Mouse (Mus musculus): ENCODE data around the gene Ccs. TPM values are rescaled to one million over a fixed set of nuclear protein-coding genes. Genes with fewer than 3 reads are reported as not detected.
"Not testable (repeated sequence)": the region's sequence is repeated elsewhere in the genome, so short reads cannot be mapped to it uniquely, and the experiment has no call there.

Ccs gene
- polyA plus RNA-seq, 1 experiment from 2014 or later, result 56.4 TPM

DNA sequence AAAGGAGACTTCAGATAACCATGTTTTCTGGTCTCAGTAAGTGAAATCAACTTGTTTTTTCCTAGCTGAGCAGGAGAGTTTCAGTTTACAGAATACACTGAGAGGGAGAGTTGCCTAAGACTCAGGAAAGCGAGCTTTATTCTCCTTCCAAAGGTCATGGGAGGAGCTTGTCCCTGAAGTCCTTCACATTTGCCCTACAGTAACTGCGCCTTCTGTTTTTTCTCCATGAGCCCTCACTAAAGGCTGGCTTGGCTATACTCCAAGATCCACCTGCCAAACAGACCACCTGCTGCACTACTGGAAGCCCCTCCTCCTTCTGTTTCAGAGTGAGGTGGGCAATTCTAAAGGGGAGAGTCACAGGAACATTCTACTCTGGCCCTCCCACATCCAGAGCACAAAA is 3.0 kb downstream of the Ccs start:
- H3K9me3 ChIP-seq, result no peaks in the 10 kb centered on the region
- ATAC-seq (ENCODE audit: insufficient number of reproducible peaks, insufficient read depth, low FRiP score, low TSS enrichment, low read depth), result no peak
- no peak overlapping the region for H3K9ac ChIP-seq (replicated peaks)
- WGBS, result 77% methylated on average over 2 of the region's 2 CpGs
- no peak overlapping the region for H3K4me3 ChIP-seq (replicated peaks)
- peaks cover 18% of the 10 kb centered on the region for H3K27me3 ChIP-seq
- H3K27ac ChIP-seq, result no peak overlapping the region
- H3K4me1 ChIP-seq (replicated peaks), result peaks cover 14% of the 10 kb centered on the region
- peaks cover 19% of the 10 kb centered on the region for H3K36me3 ChIP-seq
- no peak overlapping the region for H3K4me2 ChIP-seq

- H3K4me1 ChIP-seq (replicated peaks), result peaks cover 11% of the 10 kb centered on the region
- no peak overlapping the region for H3K27ac ChIP-seq
- ATAC-seq (ENCODE audit: insufficient number of reproducible peaks, insufficient read depth, low FRiP score, low TSS enrichment, low read depth), result no peak
- no peaks in the 10 kb centered on the region for H3K9me3 ChIP-seq
- peaks cover 31% of the 10 kb centered on the region for H3K36me3 ChIP-seq
- no peak overlapping the region for H3K9ac ChIP-seq (replicated peaks)
- H3K4me2 ChIP-seq, result no peak overlapping the region
- 79% methylated on average over 8 of the region's 8 CpGs for WGBS
- no peak overlapping the region for H3K4me3 ChIP-seq (replicated peaks)
- H3K27me3 ChIP-seq, result no peaks in the 10 kb centered on the region
Measured at GRCm38 (mm10) chr19:4833977-4834376, 5.2 kb downstream of the Ccs start.

- ATAC-seq (ENCODE audit: insufficient number of reproducible peaks, insufficient read depth, low FRiP score, low TSS enrichment, low read depth), result no peak
- peaks cover 3% of the 10 kb centered on the region; the same call in 1 of the 2 replicates for H3K4me1 ChIP-seq (replicated peaks)
- H3K36me3 ChIP-seq, result peaks cover 53% of the 10 kb centered on the region
- H3K9ac ChIP-seq (replicated peaks), result no peak overlapping the region
- 62% methylated on average over 7 of the region's 7 CpGs for WGBS
- H3K27ac ChIP-seq, result no peak overlapping the region
- no peak overlapping the region for H3K4me3 ChIP-seq (replicated peaks)
- no peak overlapping the region for H3K4me2 ChIP-seq
- no peaks in the 10 kb centered on the region for H3K9me3 ChIP-seq
- H3K27me3 ChIP-seq, result no peaks in the 10 kb centered on the region
Measured at GRCm38 (mm10) chr19:4829156-4829555, 10.0 kb downstream of the Ccs start.

DNA sequence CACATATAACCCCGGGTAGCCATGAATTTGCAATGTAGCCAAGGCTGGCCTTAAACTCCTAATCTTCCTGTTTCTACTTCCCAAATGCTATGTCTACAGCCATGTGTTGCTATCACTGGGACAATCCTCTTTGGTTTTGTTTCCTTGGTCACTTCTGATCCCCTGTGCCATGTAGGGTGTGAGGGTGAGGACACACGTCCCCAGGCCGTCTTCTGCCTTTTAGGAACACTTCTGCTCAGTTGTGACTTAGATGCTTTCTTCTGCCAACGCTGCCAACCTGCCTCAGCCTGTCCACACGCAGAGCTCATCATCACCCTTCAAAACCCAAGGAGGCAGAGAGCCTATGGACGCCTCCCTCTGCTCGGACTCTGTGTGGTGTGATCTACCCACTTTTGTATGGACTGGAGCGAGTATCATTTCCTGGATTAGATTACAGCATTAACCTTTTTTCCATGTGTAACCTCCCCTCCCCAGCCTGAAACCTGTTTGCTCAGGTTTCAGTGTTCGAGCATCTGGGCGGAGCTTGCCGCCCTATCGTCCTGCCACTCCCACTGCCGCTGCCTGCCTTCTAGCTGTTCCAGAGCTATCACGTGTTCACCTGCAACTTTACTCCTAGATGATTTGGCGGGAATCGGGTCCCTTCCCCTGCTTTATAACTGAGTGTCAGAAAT is 10.6 kb downstream of the Ccs start:
- Histone ChIP-seq H3K27ac (no peak overlapping the region), H3K9ac (replicated peaks) (no peak overlapping the region), H3K9me3 (no peaks in the 10 kb centered on the region), H3K4me2 (no peak overlapping the region), H3K4me1 (replicated peaks) (peaks cover 3% of the 10 kb centered on the region; the same call in 1 of the 2 replicates), H3K4me3 (replicated peaks) (no peak overlapping the region), H3K36me3 (peaks cover 56% of the 10 kb centered on the region), H3K27me3 (no peaks in the 10 kb centered on the region)
- WGBS, result 50% methylated on average over 16 of the region's 16 CpGs
- ATAC-seq (ENCODE audit: insufficient number of reproducible peaks, insufficient read depth, low FRiP score, low TSS enrichment, low read depth), result no peak

DNA sequence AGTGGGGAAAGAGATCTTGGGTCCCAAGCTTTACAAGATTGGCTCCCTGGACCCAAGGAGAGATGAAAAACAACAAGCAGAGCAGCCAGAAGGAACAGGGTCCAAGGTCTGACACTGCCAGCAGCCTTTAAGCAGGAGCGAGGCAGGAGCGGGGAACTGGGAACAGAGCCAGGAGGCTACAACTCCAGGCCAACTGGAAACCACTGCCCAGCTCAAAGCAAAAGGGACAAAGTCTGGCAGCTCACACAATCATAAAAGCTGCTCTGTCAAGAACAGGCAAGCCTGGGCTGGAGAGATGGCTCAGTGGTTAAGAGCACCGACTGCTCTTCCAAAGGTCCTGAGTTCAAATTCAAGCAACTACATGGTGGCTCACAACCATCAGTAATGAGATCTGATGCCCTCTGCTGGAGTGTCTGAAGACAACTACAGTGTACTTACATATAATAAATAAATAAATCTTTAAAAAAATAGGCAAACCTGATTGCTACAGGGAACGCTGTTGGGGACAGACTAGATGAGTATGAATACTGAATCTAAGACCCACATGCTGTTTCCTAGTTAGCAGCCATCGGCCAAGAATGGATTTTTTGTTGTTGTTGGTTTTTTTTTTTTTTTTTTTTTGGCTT is 18.3 kb downstream of the Ccs start:
- no peak overlapping the region for H3K4me2 ChIP-seq
- peaks cover 19% of the 10 kb centered on the region for H3K36me3 ChIP-seq
- H3K27ac ChIP-seq, result no peak overlapping the region
- no peak overlapping the region for H3K4me3 ChIP-seq (replicated peaks)
- H3K9ac ChIP-seq (replicated peaks), result no peak overlapping the region
- 84% methylated on average over 5 of the region's 5 CpGs for WGBS
- H3K9me3 ChIP-seq, result no peaks in the 10 kb centered on the region
- no peaks in the 10 kb centered on the region for H3K4me1 ChIP-seq (replicated peaks)
- ATAC-seq (ENCODE audit: insufficient number of reproducible peaks, insufficient read depth, low FRiP score, low TSS enrichment, low read depth), result no peak
- H3K27me3 ChIP-seq, result no peaks in the 10 kb centered on the region

DNA sequence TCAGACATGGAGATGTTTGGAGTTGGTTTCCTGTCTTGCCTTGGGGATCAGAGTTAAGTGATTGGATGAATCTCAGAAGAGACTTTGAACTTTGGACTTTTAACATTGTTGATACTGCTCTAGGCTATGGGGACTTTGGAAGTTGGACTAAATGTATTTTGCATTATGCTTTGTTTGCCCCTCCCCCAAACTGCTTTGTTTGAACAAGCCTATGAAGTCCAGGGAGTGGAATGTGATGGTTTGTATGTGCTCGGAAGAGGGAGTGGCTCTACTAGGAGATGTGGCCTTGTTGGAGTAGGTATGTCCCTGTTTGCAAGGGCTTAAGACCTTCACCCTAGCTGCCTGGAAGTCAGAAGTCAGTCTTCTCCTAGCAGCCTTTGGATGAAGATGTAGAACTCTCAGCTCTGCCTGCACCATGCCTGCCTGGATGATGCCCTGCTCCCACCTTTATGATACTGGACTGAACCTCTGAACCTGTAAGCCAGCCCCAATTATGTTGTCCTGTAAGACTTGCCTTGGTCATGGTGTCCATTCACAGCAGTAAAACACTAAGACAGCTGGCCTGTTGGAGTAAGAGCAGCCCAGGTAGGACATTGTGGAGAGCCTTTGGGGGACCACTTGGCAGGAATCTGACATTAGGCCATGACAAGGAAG is 21.8 kb downstream of the Ccs start:
- Histone ChIP-seq H3K27ac (no peak overlapping the region), H3K4me3 (replicated peaks) (no peak overlapping the region), H3K9ac (replicated peaks) (no peak overlapping the region), H3K27me3 (no peaks in the 10 kb centered on the region), H3K4me1 (replicated peaks) (no peaks in the 10 kb centered on the region), H3K36me3 (no peaks in the 10 kb centered on the region), H3K9me3 (no peaks in the 10 kb centered on the region), H3K4me2 (no peak overlapping the region)
- no peak for ATAC-seq (ENCODE audit: insufficient number of reproducible peaks, insufficient read depth, low FRiP score, low TSS enrichment, low read depth)
- 67% methylated on average over 1 of the region's 1 CpGs for WGBS

GRCm38 (mm10) chr19:4813015-4813414 is 26.1 kb downstream of the Ccs start:
- H3K36me3 ChIP-seq, result no peaks in the 10 kb centered on the region

DNA sequence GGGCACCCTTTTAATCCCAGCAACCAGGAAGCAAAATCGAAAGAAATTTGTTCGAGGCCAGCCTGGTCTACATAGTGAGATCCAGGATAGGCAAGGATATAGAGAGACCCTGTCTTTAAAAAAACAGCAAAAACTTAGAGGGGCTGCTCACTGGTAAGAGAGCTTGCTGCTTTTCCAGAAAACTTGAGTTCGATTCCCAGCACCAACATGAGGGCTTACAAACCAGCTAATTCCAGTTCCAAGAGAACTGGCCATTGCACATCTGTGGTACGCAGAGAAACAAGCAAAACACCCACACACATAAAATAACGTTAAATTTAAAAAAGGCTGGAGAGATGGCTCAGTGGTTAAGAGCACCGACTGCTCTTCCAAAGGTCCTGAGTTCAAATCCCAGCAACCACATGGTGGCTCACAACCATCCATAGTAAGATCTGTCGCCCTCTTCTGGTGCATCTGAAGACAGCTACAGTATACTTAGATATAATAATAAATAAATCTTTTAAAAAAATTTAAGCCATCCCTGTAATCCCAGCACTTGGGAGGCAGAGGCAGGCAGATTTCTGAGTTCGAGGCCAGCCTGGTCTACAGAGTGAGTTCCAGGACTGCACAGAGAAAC is 26.7 kb downstream of the Ccs start:
- peak overlapping the region; percentile 95; the same call in 1 of the 2 replicates for H3K27ac ChIP-seq
- peaks cover 24% of the 10 kb centered on the region for H3K4me1 ChIP-seq (replicated peaks)
- peak overlapping the region; percentile 91 for H3K4me2 ChIP-seq
- peak overlapping the region; percentile 85 for H3K4me3 ChIP-seq (replicated peaks)
- H3K9ac ChIP-seq (replicated peaks), result peak overlapping the region; percentile 84
- H3K9me3 ChIP-seq; ATAC-seq (ENCODE audit: insufficient number of reproducible peaks, insufficient read depth, low FRiP score, low TSS enrichment, low read depth); H3K27me3 ChIP-seq; H3K36me3 ChIP-seq: not testable (repeated sequence)
- WGBS, result 78% methylated on average over 8 of the region's 8 CpGs

More at GRCm38 (mm10) chr19:4813015-4813414, 26.1 kb downstream of the Ccs start:
- H3K4me3 ChIP-seq (replicated peaks), result no peak overlapping the region
- peaks cover 19% of the 10 kb centered on the region for H3K4me1 ChIP-seq (replicated peaks)
- H3K27me3 ChIP-seq, result no peaks in the 10 kb centered on the region
- H3K9me3 ChIP-seq, result no peaks in the 10 kb centered on the region
- no peak overlapping the region for H3K27ac ChIP-seq
- WGBS, result 83% methylated on average over 6 of the region's 6 CpGs
- no peak overlapping the region for H3K9ac ChIP-seq (replicated peaks)
- ATAC-seq (ENCODE audit: insufficient number of reproducible peaks, insufficient read depth, low FRiP score, low TSS enrichment, low read depth), result no peak
- H3K4me2 ChIP-seq, result no peak overlapping the region

DNA sequence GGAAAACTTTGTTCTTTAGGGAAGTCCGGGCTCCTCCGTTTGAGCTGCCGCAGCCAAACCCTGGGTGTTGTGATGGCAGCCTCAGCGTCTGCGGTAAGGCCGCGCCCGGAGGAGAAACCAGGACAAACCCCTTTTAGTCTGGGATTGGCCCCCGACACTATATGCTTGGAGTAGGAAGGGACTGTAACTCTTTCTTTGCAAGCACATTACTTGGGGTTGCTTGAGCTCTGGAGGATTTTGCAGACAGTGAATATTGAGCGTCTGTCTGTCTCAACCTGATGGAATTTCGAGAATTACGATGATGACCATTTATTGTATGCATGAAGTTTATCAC is 27.3 kb downstream of the Ccs start:
- peak overlapping the region; percentile 91 for H3K4me2 ChIP-seq
- H3K4me1 ChIP-seq (replicated peaks), result peaks cover 24% of the 10 kb centered on the region
- H3K4me3 ChIP-seq (replicated peaks), result peak overlapping the region; percentile 85
- H3K9me3 ChIP-seq, result no peaks in the 10 kb centered on the region
- peak overlapping the region; percentile 95 for H3K27ac ChIP-seq
- no peaks in the 10 kb centered on the region for H3K36me3 ChIP-seq
- WGBS, result 7% methylated on average over 12 of the region's 12 CpGs
- ATAC-seq (ENCODE audit: insufficient number of reproducible peaks, insufficient read depth, low FRiP score, low TSS enrichment, low read depth), result no peak
- H3K9ac ChIP-seq (replicated peaks), result peak overlapping the region; percentile 84
- H3K27me3 ChIP-seq, result no peaks in the 10 kb centered on the region

DNA sequence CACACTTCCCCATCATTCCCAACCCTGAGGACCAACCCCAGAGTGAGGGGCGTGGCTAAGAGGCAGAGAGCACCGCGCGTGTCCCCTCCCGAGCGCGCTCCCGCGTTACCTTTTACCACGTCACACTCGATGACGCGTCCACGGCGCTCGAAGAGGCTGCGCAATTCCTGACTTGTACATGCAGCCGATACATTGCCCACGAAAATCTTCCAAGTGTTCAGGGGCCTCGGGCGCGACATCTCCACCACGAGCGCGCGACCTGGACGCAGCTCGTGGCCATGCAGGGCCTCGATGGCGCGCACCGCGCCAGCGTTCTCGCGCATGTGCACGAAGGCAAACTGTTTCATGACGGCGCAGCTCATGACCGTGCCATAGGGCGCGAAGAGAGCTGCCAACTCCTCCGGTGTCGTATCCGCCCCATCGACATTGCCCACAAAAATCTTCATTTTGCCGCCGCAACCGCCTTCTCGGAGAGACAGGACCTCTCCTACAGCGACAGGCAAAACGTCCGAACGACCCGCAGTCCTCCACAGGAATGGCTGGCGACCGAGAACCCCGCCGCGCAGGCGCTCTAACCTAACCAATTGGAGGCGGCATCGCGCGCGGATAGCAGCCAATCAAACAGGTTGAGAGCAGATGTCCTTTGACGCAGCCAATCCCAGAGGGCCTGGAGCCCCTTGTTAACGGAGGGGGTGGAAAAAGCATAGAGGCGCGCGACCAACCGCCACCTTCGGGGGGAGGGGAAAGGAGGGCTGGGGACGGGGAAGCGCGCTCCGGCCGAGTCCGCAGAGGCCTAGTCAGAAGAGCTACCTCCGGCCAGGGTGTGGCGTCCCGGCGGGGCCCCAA is 27.8 kb downstream of the Ccs start, which contains the start of the genes Gm21992 and Rbm14:
TSS of gene Gm21992 (minus strand) at position 550 of the 846 bp plus-strand sequence.
TSS of gene Rbm14 (minus strand) at position 572 of the 846 bp plus-strand sequence.
- peak within 1 kb of the TSS; percentile 91 for H3K4me2 ChIP-seq
- no peaks in the 10 kb centered on the region for H3K27me3 ChIP-seq
- under 1% methylated on average over 83 of the region's 83 CpGs for WGBS
- H3K4me1 ChIP-seq (replicated peaks), result peaks cover 24% of the 10 kb centered on the region
- H3K9me3 ChIP-seq, result no peaks in the 10 kb centered on the region
- no peaks in the 10 kb centered on the region for H3K36me3 ChIP-seq
- peak within 1 kb of the TSS; percentile 84 for H3K9ac ChIP-seq (replicated peaks)
- H3K4me3 ChIP-seq (replicated peaks), result peak within 1 kb of the TSS; percentile 85
- H3K27ac ChIP-seq, result peak within 1 kb of the TSS; percentile 95
- peak; percentile 96 for ATAC-seq (ENCODE audit: insufficient number of reproducible peaks, insufficient read depth, low FRiP score, low TSS enrichment, low read depth)
